Mouse (Mus musculus): ENCODE data around the gene Pdlim5.

DNA sequence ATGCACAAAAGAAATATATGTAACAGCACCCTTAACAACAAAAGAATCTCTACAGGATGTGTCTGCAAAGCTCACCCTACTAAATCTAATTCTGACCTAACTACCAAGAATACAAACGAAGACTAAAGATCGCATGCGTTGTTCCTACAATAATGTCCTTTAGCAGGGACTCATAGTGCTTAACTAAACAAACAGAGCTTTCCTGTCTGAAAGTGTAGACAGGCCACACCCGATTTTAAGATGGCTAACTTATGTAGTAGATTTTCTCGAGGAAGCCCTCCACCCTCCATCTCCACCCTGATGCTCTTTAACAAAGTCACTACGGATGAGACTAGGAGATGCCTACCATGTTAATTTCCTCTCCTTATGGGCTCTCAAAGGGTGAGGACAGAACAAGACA lies 71.9 kb downstream of the Pdlim5 start:
- TF ChIP-seq EP300 (optimal IDR thresholded peaks at IDR 0.05) (no peak), CTCF (IDR thresholded peaks at IDR 0.05; ENCODE audit: low read depth) (no peak)

Measured in stomach, postnatal 0 days (tissue).